Mouse (Mus musculus): ENCODE measurements around the gene Tchp. TPM values are rescaled to one million over a fixed set of nuclear protein-coding genes. Genes with fewer than 3 reads are reported as not detected.

Tchp gene
- polyA plus RNA-seq, 1 experiment: 30.9 TPM

GRCm38 (mm10) chr5:114719003-114719927, 11.7 kb downstream of the Tchp start:
- no peak for TF ChIP-seq GATA1 (IDR thresholded peaks at IDR 0.05; ENCODE audit: low read length)

- TF ChIP-seq GATA1 (IDR thresholded peaks at IDR 0.05; ENCODE audit: low read length): no peak
Observed at GRCm38 (mm10) chr5:114719928-114720270, 12.3 kb downstream of the Tchp start.

GRCm38 (mm10) chr5:114720784-114721183, 13.2 kb downstream of the Tchp start:
- no peak for TF ChIP-seq GATA1 (IDR thresholded peaks at IDR 0.05; ENCODE audit: low read length)

GRCm38 (mm10) chr5:114721969-114722368, 14.4 kb downstream of the Tchp start:
- no peak for TF ChIP-seq GATA1 (IDR thresholded peaks at IDR 0.05; ENCODE audit: low read length)

- no peak for TF ChIP-seq GATA1 (IDR thresholded peaks at IDR 0.05; ENCODE audit: low read length)
Observed at GRCm38 (mm10) chr5:114722846-114723245, 15.3 kb downstream of the Tchp start.

- no peak for TF ChIP-seq GATA1 (IDR thresholded peaks at IDR 0.05; ENCODE audit: low read length)
Observed at GRCm38 (mm10) chr5:114728160-114728559, 20.6 kb downstream of the Tchp start.

- no peak for TF ChIP-seq GATA1 (IDR thresholded peaks at IDR 0.05; ENCODE audit: low read length)
Observed at GRCm38 (mm10) chr5:114730129-114730528, 22.6 kb downstream of the Tchp start.

GRCm38 (mm10) chr5:114731498-114731897, 23.9 kb downstream of the Tchp start:
- no peak for TF ChIP-seq GATA1 (IDR thresholded peaks at IDR 0.05; ENCODE audit: low read length)

- TF ChIP-seq GATA1 (IDR thresholded peaks at IDR 0.05; ENCODE audit: low read length): no peak
Observed at GRCm38 (mm10) chr5:114731969-114732368, 24.4 kb downstream of the Tchp start.

- TF ChIP-seq GATA1 (IDR thresholded peaks at IDR 0.05; ENCODE audit: low read length): no peak
Observed at GRCm38 (mm10) chr5:114733606-114734005, 26.0 kb downstream of the Tchp start.

- TF ChIP-seq GATA1 (IDR thresholded peaks at IDR 0.05; ENCODE audit: low read length): no peak
Observed at GRCm38 (mm10) chr5:114737090-114737887, 29.7 kb downstream of the Tchp start.

- no peak for TF ChIP-seq GATA1 (IDR thresholded peaks at IDR 0.05; ENCODE audit: low read length)
Observed at GRCm38 (mm10) chr5:114738707-114739241, 31.2 kb downstream of the Tchp start.

GRCm38 (mm10) chr5:114740595-114740994, 33.0 kb downstream of the Tchp start:
- no peak for TF ChIP-seq GATA1 (IDR thresholded peaks at IDR 0.05; ENCODE audit: low read length)

- no peak for TF ChIP-seq GATA1 (IDR thresholded peaks at IDR 0.05; ENCODE audit: low read length)
Observed at GRCm38 (mm10) chr5:114742572-114742971, 35.0 kb downstream of the Tchp start.

GRCm38 (mm10) chr5:114742998-114743696, 35.6 kb downstream of the Tchp start:
- TF ChIP-seq GATA1 (IDR thresholded peaks at IDR 0.05; ENCODE audit: low read length): no peak

GRCm38 (mm10) chr5:114743697-114744090, 36.1 kb downstream of the Tchp start:
- no peak for TF ChIP-seq GATA1 (IDR thresholded peaks at IDR 0.05; ENCODE audit: low read length)
